Mouse (Mus musculus) C2C12 (cell line): Measurements from ENCODE around the gene Fam172a.

Experiments
- CTCF ChIP-seq: IDR thresholded peaks from one replicate; pipeline ENCODE4 v1.5.1; 2011; ENCODE audit not compliant: control insufficient read depth, insufficient read depth, insufficient read length
- MYOG ChIP-seq: IDR thresholded peaks from one replicate; pipeline ENCODE4 v1.6.1; 2011; ENCODE audit not compliant: control insufficient read depth, insufficient read length; ENCODE audit errors: extremely low read depth

GRCm38 (mm10) chr13:78087751-78088150 lies 385.9 kb downstream of the Fam172a start:
- TF ChIP-seq CTCF (no peak), MYOG (no peak)
